Mouse (Mus musculus): Measurements from ENCODE around the gene Kansl1. TPM values are rescaled to one million over a fixed set of nuclear protein-coding genes. Genes with fewer than 3 reads are reported as not detected.

Gene Kansl1
- polyA plus RNA-seq, 1 experiment, result 60.1 TPM

GRCm38 (mm10) chr11:104334115-104334514, 134.5 kb downstream of the Kansl1 start:
- TF ChIP-seq POLR2A (IDR thresholded peaks at IDR 0.05; ENCODE audit: low read depth, low read length) (no peak), CTCF (IDR thresholded peaks at IDR 0.05; ENCODE audit: extremely low read depth, insufficient read length, insufficient replicate concordance, low read depth, low read length) (no peak)
- Histone ChIP-seq H3K4me3 (ENCODE audit: low read depth, low read length) (no peak overlapping the region), H3K36me3 (ENCODE audit: control insufficient read depth, insufficient read depth, low read length) (peaks cover 49% of the 10 kb centered on the region), H3K27ac (ENCODE audit: insufficient read depth, low read depth, low read length) (no peak overlapping the region), H3K4me1 (ENCODE audit: control insufficient read depth, insufficient read depth, insufficient read length, low read length) (no peaks in the 10 kb centered on the region), H3K27me3 (ENCODE audit: control insufficient read depth, insufficient read depth, low read length) (no peaks in the 10 kb centered on the region)
- 83% methylated on average over 5 of the region's 5 CpGs for WGBS

GRCm38 (mm10) chr11:104332105-104332504, 136.6 kb downstream of the Kansl1 start:
- WGBS, result 80% methylated on average over 5 of the region's 5 CpGs
- H3K4me1 ChIP-seq (ENCODE audit: control insufficient read depth, insufficient read depth, insufficient read length, low read length), result no peaks in the 10 kb centered on the region
- no peak for TF ChIP-seq POLR2A (IDR thresholded peaks at IDR 0.05; ENCODE audit: low read depth, low read length)
- TF ChIP-seq CTCF (IDR thresholded peaks at IDR 0.05; ENCODE audit: extremely low read depth, insufficient read length, insufficient replicate concordance, low read depth, low read length), result no peak

GRCm38 (mm10) chr11:104331208-104331607, 137.5 kb downstream of the Kansl1 start:
- no peaks in the 10 kb centered on the region for H3K27me3 ChIP-seq (ENCODE audit: control insufficient read depth, insufficient read depth, low read length)
- H3K36me3 ChIP-seq (ENCODE audit: control insufficient read depth, insufficient read depth, low read length), result peaks cover 28% of the 10 kb centered on the region
- no peak overlapping the region for H3K27ac ChIP-seq (ENCODE audit: insufficient read depth, low read depth, low read length)
- H3K4me1 ChIP-seq (ENCODE audit: control insufficient read depth, insufficient read depth, insufficient read length, low read length), result no peaks in the 10 kb centered on the region
- TF ChIP-seq CTCF (IDR thresholded peaks at IDR 0.05; ENCODE audit: extremely low read depth, insufficient read length, insufficient replicate concordance, low read depth, low read length) (no peak), POLR2A (IDR thresholded peaks at IDR 0.05; ENCODE audit: low read depth, low read length) (no peak)
- no peak overlapping the region for H3K4me3 ChIP-seq (ENCODE audit: low read depth, low read length)
- WGBS, result 80% methylated on average over 3 of the region's 3 CpGs

More at GRCm38 (mm10) chr11:104332105-104332504, 136.6 kb downstream of the Kansl1 start:
- H3K27ac ChIP-seq (ENCODE audit: insufficient read depth, low read depth, low read length), result no peak overlapping the region
- peaks cover 32% of the 10 kb centered on the region for H3K36me3 ChIP-seq (ENCODE audit: control insufficient read depth, insufficient read depth, low read length)
- H3K27me3 ChIP-seq (ENCODE audit: control insufficient read depth, insufficient read depth, low read length), result no peaks in the 10 kb centered on the region
- no peak overlapping the region for H3K4me3 ChIP-seq (ENCODE audit: low read depth, low read length)

GRCm38 (mm10) chr11:104330151-104330550, 138.5 kb downstream of the Kansl1 start:
- no peak overlapping the region for H3K27ac ChIP-seq (ENCODE audit: insufficient read depth, low read depth, low read length)
- no peak for TF ChIP-seq CTCF (IDR thresholded peaks at IDR 0.05; ENCODE audit: extremely low read depth, insufficient read length, insufficient replicate concordance, low read depth, low read length)
- TF ChIP-seq POLR2A (IDR thresholded peaks at IDR 0.05; ENCODE audit: low read depth, low read length), result no peak
- 81% methylated on average over 4 of the region's 4 CpGs for WGBS
- no peak overlapping the region for H3K4me3 ChIP-seq (ENCODE audit: low read depth, low read length)
- no peaks in the 10 kb centered on the region for H3K4me1 ChIP-seq (ENCODE audit: control insufficient read depth, insufficient read depth, insufficient read length, low read length)
- peaks cover 19% of the 10 kb centered on the region for H3K36me3 ChIP-seq (ENCODE audit: control insufficient read depth, insufficient read depth, low read length)
- no peaks in the 10 kb centered on the region for H3K27me3 ChIP-seq (ENCODE audit: control insufficient read depth, insufficient read depth, low read length)

- Histone ChIP-seq H3K4me1 (ENCODE audit: control insufficient read depth, insufficient read depth, insufficient read length, low read length) (no peaks in the 10 kb centered on the region), H3K4me3 (ENCODE audit: low read depth, low read length) (no peak overlapping the region), H3K36me3 (ENCODE audit: control insufficient read depth, insufficient read depth, low read length) (peaks cover 11% of the 10 kb centered on the region), H3K27me3 (ENCODE audit: control insufficient read depth, insufficient read depth, low read length) (no peaks in the 10 kb centered on the region), H3K27ac (ENCODE audit: insufficient read depth, low read depth, low read length) (no peak overlapping the region)
- 67% methylated on average over 11 of the region's 11 CpGs for WGBS
- TF ChIP-seq CTCF (IDR thresholded peaks at IDR 0.05; ENCODE audit: extremely low read depth, insufficient read length, insufficient replicate concordance, low read depth, low read length) (no peak), POLR2A (IDR thresholded peaks at IDR 0.05; ENCODE audit: low read depth, low read length) (no peak)
Measured at GRCm38 (mm10) chr11:104329185-104329926, 139.3 kb downstream of the Kansl1 start.

GRCm38 (mm10) chr11:104327946-104328345, 140.7 kb downstream of the Kansl1 start:
- no peak for TF ChIP-seq CTCF (IDR thresholded peaks at IDR 0.05; ENCODE audit: extremely low read depth, insufficient read length, insufficient replicate concordance, low read depth, low read length)
- TF ChIP-seq POLR2A (IDR thresholded peaks at IDR 0.05; ENCODE audit: low read depth, low read length), result no peak
- Histone ChIP-seq H3K27ac (ENCODE audit: insufficient read depth, low read depth, low read length) (no peak overlapping the region), H3K27me3 (ENCODE audit: control insufficient read depth, insufficient read depth, low read length) (no peaks in the 10 kb centered on the region), H3K4me3 (ENCODE audit: low read depth, low read length) (no peak overlapping the region), H3K36me3 (ENCODE audit: control insufficient read depth, insufficient read depth, low read length) (0 out of 2 replicates have a peak, but pooled peaks cover 3% of the 10 kb centered on the region), H3K4me1 (ENCODE audit: control insufficient read depth, insufficient read depth, insufficient read length, low read length) (no peaks in the 10 kb centered on the region)
- 84% methylated on average over 6 of the region's 6 CpGs for WGBS

- TF ChIP-seq POLR2A (IDR thresholded peaks at IDR 0.05; ENCODE audit: low read depth, low read length) (no peak), CTCF (IDR thresholded peaks at IDR 0.05; ENCODE audit: extremely low read depth, insufficient read length, insufficient replicate concordance, low read depth, low read length) (no peak)
- Histone ChIP-seq H3K27ac (ENCODE audit: insufficient read depth, low read depth, low read length) (no peak overlapping the region), H3K36me3 (ENCODE audit: control insufficient read depth, insufficient read depth, low read length) (0 out of 2 replicates have a peak, but pooled peaks cover 3% of the 10 kb centered on the region), H3K4me1 (ENCODE audit: control insufficient read depth, insufficient read depth, insufficient read length, low read length) (no peaks in the 10 kb centered on the region), H3K4me3 (ENCODE audit: low read depth, low read length) (no peak overlapping the region), H3K27me3 (ENCODE audit: control insufficient read depth, insufficient read depth, low read length) (no peaks in the 10 kb centered on the region)
- 98% methylated on average over 1 of the region's 1 CpGs for WGBS
Measured at GRCm38 (mm10) chr11:104327462-104327861, 141.2 kb downstream of the Kansl1 start.
